Mouse (Mus musculus) left cerebral cortex, postnatal 25 days (tissue): ENCODE measurements at regions not wholly inside any gene's neighbourhood (a gene's known extent, or its start where the extent isn't known, plus 50 kb on each side); places are given as distances from the start of the nearest gene placed in this dataset.

Experiments used
- DNase-seq, 2 experiments: peaks; one replicate each; pipeline ENCODE4 v3.0.0; 2022; ENCODE audit warnings: low spot score in 2 of 2, mixed read lengths in 1 of 2
- intact Hi-C: fragments of 180-260 bp; cut with DNase I; formaldehyde crosslinking; loops from one replicate; pipeline ENCODE4 v1.15.1; 2025

DNA sequence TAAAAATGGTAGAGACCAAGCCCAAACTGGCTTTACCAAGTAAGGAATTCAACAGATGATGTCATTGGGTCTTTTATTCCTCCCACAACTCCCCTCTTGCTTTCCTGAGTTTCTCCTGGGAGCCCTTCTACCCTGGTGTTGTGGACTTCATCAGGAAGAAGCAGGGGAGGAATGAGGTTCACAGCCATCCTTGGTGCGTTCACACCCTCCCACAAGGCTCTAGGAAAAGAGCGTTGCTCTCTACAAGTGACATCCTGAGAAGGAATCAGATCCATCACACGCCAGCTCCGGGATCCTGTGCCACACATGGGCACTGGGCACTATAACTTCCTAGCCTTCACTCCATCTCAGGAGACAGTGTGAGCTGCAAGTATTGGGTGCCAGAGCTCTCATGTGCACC lies 387.5 kb downstream of the Matn1 start:
- DNase-seq = peak in 1 of 2 experiments; percentile 66
- intact Hi-C loops = no loop called here

DNA sequence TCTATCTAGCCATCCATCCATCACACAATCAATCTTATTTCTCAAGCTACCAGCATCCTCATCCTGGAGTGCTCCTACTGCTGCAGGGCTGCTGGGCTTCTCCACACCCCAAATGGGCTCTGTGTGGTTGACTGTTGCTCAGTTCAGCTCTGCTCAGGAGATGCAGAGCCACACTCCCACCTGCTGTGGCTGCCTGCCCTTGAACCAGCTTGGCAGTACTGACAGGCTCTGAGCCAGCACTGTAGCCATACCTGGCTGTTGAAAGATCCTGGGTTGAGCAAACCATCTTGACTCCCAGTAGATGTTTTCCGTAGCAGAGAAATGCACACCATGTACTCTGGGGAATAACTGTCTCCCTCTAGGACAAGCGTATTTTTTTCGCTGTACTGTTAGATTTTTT lies 392.6 kb downstream of the Matn1 start:
- intact Hi-C loops = no loop called here
- DNase-seq = no peak

DNA sequence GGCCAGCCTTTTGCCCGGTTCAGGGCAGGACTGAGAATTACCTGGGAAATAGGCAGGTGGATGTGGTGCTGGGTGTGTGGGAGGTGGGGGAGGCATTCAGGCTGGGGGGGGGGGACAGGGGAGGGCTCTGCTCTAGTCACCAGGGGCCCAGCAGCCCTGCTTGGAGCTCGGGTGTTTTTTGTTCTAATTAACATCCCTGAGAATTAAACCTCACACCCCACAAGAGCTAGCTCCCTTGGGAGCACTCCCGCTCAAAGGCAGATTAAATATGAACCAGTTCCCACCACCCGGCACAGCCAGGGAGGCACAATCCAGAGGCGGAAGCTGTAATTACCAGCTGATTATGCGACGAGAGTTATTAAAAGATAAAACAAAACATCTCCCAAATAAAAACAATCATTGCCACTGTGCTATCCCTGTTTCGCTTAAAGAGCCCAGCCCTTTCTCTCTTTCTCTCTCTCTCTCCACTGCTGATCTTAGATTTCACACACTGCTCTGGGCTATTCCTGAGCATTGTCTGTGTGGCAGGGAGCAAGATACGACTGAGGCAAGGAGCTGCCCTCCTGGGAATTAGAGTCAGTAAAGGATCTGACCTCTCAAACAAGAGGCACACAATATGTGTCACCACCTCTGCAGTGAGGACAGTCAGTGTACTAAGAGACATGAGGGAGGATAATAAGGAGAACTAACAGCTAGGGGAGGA lies 397.0 kb downstream of the Matn1 start:
- intact Hi-C loops = no loop called here
- DNase-seq = no peak

DNA sequence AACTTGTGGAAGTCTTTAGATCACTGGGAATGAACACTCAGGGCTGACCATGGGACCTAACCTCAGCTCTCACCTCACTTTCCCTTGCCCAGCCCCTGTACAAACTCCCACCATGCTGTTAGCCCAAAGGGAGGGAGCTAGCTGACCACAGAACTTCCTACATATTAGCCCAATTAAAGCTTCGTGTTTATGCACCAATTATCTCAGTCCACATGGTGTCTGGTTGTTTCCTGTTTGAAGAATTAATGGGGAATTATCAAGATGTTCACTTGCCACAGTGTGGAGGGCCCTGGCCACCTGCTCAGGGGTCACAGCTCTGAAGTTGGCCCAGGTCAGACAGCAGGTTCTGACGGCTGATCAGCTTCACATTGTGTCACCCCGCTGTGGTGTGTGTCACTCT lies 402.5 kb downstream of the Matn1 start:
- intact Hi-C loops = no loop called here
- no peak for DNase-seq

DNA sequence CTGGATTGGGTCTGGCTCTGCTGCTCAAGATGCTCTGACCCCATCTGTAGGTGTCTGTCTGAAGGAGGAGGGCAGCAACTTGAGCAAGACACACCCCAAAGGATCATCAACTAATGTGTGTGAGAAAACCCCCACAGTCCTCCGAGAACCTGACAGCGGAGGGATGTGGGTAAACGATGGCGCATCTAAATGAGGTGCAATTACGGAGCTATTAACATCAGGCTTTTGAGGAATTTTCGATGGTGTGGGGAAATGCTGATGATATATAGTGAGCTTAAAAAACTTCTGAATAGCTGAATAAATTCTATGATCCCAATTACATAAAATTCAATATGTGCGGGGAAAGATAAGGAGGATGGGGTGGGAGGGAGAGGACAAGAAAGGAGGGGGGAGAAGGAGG lies 406.1 kb downstream of the Matn1 start:
- intact Hi-C loops = no loop called here
- DNase-seq = no peak

DNA sequence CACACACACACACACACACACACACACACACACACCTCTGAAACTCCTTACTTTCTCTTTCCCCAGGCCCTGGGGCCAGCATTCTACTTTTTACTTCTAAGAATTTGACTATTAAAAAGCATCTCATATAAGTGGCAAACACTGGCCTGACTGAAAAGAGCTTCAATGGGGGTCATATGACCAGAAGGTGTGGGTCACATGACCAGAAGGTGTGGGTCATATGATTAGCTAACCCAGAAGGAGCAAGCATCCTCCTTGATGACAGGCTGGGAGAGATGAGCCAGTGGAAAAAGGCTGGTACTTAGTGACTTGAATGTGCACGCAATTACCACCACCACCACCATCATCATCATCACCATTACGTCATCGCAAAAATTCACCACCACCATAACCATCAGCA lies 410.7 kb downstream of the Matn1 start:
- intact Hi-C loops = loop anchor here (5.0 kb wide), 1 partner anchor 88 kb away; no protein-coding TSS in a partner anchor
- DNase-seq = no peak

DNA sequence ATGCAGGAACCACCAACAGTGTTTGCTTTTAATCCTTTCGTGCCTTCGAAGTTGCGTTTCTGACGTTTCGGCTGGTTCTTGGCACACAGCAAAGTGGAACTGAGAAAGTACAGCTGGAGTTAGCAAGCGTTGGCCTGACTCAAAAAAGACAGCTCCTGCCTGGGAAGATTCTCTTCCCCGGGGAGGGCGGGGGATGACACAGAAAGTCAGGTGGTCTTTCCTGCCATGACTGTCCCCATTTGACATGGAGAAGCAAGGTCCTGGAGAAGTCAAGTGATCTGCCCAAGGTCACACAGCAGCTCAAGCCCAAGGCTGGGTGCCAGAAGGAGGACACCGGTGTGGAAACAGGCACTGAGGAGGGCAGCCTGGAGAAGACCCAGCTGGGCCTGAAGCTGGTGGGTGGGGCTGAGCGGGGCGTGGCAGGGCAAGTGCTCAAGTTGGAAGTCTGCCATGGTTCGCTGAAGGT lies 411.4 kb downstream of the Matn1 start:
- intact Hi-C loops = loop anchor here (5.0 kb wide), 1 partner anchor 88 kb away; no protein-coding TSS in a partner anchor
- DNase-seq = peak; percentile 46 to 88

DNA sequence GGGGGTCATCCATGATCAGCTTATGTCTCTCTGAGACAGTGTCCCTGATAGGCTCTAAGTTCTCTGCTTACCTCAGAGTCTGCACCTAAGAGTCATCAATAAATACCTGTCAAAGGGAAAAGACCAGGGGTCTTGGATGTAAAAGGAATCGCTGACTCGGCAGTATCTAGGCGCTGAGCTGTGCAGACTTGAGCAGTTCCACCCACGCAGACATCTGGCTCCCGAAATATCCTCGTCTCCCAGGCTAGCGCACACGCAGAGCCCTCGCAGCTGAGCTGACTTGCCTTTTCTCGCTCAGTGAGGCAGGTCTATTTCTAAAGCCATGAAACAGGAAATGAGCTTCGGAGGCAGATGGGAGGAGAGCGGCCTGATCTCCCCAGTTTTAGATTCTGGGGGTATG lies 412.1 kb downstream of the Matn1 start:
- DNase-seq = peak; percentile 69 to 92
- intact Hi-C loops = loop anchor here (5.0 kb wide), 1 partner anchor 89 kb away; no protein-coding TSS in a partner anchor

DNA sequence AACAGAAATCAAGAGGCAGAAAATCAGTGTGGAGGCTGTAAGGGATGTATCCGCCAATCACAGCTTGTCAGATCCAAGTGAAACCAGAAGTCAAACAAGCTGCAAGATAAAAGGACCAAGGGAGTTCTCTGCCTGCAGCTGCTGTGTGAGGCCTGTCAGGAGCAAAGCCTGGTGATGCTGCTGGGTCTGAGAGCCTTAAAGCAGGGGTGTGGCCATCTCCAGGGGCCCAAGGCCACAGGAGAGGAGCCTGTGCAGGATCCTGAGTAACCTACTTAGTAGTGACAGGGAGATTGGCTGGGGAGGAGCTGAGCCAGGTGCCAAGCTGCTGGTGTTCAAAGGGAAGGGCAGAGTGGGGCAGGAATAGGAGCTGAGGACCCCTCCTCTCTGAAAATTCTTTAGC lies 418.8 kb downstream of the Matn1 start:
- intact Hi-C loops = loop anchor here (10.0 kb wide), 1 partner anchor 408 kb away; no protein-coding TSS in a partner anchor
- no peak for DNase-seq

DNA sequence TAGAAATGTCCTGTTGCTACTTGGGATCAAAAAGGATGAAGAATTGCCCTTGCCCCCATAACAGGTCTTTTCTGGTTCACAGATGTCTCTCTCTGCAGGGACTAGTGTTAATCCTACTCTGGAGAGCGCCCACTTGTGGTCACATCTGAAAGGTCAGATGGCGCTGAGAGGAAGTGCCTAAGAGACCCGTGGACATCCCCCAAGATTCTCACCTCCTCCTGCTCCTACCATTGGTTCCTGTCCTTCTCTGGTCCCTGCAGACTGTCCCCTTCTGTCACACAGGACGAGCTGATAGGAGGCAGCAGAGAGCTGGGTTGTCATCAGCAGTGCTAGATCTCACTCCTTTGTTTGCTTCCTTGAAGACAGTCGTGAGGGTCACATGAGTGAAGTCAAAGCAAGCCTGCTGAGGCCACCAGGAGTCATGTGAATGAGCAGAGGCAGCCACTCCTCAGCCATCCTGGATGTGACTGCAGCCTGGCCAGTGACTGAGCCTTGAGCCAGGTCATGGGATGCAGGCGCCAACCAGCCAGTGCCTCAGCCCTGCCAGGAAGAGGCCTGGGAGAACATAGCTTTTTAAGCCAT lies 420.6 kb downstream of the Matn1 start:
- DNase-seq = peak in 1 of 2 experiments; percentile 17
- intact Hi-C loops = loop anchor here (2.0 to 10.0 kb wide), 2 partner anchors 112 to 410 kb away; no protein-coding TSS in a partner anchor

DNA sequence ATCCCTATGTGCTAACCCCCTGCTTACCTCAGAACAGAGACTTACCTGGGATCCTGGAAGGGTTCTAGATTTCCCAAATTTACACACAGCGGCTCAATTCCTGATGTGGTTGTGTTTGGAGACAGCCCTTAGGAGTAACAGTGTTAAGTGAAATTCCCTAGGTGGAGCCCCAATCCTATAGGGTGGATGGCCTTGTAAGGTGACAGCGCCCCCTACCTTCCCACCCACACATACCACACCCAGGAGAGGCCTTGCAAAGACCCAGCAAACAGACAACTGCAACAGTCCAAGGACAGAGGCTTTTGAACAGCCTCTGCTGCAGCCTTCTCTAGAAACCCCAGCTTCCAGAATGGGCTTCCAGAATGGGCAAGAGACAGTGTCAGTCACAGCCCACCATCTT lies 421.8 kb downstream of the Matn1 start:
- intact Hi-C loops = loop anchor here (10.0 kb wide), 1 partner anchor 411 kb away; no protein-coding TSS in a partner anchor

DNA sequence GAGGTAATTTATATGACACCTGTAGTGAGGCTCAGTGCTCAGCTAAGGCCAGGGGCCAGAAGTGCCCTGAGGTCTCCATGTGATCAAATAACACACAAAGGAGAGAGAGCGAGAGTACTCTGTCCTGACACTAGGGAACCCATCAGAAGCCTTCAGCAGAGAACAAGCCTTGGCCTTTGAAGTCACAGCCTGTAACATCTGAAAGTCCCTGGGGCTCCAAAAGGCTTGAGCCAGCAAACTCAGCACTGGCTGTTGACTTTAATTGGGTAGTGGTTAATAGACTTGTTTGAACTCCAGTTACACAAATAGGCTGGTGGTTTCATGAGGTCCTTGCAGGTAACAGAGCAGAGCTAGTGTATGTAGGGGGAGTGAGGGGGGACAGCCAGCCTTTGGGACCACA lies 422.5 kb downstream of the Matn1 start:
- DNase-seq = no peak

More for the DNA sequence above, 421.8 kb downstream of the Matn1 start:
- DNase-seq = no peak

DNA sequence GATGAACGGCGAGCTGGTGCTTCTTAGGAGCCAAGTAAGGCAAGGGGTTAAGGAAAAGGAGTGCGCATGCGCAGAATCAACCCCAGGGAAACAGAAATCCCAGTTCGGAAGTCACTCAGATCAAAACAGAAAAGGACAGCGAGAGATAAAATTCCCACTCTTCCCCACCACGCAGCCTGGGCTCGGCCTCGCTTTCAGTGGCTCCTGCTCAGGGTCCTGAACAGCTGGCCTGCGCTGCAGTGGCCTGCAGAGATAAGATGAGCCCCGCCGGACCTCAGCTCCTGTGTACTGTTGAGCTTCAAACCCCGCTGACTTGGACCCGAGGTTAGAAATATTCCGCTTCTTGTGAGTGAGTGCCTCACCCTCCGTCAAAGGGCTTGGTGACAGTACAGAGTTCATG lies 428.3 kb downstream of the Matn1 start:
- intact Hi-C loops = loop anchor here (5.0 kb wide), 1 partner anchor 105 kb away; no protein-coding TSS in a partner anchor
- DNase-seq = no peak

More for the DNA sequence above, 422.5 kb downstream of the Matn1 start:
- intact Hi-C loops = loop anchor here (10.0 kb wide), 1 partner anchor 412 kb away; no protein-coding TSS in a partner anchor

DNA sequence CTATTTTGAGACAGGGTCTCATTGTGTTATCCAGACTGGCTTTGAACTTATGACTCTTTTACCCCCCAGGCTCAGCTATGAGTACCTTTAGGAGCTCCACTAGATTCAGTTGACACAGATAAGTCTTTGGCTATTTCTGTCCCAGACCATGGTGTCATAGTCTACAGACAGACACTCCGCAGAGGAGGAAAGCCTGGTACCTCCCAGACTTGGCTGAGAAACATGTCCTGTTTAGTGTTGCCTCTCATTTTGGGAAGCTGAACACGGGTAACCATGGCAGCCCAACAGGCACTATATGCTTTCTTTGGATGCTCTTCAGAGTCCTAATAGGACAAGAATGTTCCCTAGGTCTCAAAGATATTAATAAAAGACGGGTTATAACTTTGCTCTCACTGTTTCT lies 429.0 kb downstream of the Matn1 start:
- intact Hi-C loops = loop anchor here (5.0 kb wide), 1 partner anchor 106 kb away; no protein-coding TSS in a partner anchor
- DNase-seq = no peak

DNA sequence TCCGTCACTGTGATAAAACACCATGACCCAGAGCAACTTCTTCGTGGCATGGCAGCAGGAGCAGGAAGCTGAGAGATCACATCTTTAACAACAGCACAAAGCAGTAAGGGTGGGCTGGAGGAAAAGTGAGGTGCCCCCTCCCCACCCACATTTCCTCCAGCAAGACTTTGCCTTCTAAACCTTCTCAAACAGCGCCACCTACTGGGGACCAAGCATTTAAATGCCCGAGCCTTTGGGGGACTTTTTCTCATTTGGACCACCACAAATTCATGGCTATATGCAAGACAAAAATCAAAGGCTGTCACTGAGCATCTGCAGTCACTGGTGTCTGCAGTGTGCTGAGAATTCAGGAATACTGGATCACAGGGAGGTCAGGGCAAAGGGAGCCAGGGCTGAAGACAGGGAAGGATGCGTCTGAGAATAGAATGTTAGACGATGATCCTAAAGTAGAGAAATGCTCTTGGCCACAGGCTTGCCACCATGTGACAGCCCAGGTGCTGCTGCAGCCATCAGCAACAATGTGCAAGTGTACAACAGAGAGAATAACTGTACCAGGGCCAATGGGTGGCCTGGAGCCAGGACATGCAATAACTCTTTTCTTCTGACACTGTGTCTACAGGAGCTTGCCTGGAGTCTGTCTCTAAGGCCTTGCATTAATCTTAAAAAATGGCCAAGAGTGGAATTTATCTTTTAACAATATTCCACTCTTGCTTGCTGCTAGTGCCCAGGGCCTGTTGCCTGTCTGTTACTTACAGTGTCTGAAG lies 430.5 kb downstream of the Matn1 start:
- DNase-seq = no peak
- intact Hi-C loops = loop anchor here (5.0 kb wide), 1 partner anchor 107 kb away; no protein-coding TSS in a partner anchor

DNA sequence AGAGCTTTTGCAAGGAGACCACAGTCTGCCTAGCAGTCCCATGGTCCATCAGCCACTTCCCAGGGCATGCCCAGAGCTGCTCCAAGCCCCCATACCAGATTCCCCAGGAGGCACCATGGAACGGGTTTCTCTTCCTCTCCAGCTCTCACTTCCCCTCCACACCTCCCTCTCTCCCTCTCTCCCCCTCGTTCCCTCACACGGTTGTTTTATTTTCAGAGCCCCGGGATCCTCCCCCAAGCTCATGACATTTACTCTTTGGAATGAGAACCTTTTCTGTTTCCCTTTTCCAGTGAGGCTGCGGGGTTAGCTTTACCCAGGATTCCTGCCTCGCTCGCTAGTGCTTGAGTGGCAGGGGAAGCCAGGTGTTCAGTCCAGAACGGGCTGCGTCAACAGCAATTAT lies 436.9 kb downstream of the Matn1 start:
- intact Hi-C loops = loop anchor here (5.0 kb wide), 1 partner anchor 109 kb away; no protein-coding TSS in a partner anchor
- DNase-seq = peak in 1 of 2 experiments; percentile 50

DNA sequence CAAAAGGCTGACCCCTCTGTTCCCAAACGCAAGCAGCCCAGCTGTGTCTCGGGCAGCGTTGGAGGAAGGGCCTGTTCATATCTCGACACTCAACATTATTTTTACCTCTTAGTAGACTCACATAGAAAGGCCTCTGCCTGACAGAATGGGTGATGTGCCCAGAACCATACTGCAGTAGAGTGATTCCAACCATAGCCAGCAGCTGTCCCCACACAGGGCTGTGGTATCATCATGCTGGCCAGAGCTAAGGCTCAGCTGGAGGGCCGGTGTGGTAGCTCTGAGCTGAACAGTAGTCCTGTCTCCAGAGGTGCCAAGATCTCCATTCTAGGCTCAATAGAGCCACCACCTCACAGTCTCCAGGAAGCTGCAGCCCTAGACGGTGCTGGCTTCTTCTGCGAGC lies 437.3 kb downstream of the Matn1 start:
- intact Hi-C loops = loop anchor here (5.0 kb wide), 1 partner anchor 109 kb away; no protein-coding TSS in a partner anchor
- DNase-seq = peak in 1 of 2 experiments; percentile 16

DNA sequence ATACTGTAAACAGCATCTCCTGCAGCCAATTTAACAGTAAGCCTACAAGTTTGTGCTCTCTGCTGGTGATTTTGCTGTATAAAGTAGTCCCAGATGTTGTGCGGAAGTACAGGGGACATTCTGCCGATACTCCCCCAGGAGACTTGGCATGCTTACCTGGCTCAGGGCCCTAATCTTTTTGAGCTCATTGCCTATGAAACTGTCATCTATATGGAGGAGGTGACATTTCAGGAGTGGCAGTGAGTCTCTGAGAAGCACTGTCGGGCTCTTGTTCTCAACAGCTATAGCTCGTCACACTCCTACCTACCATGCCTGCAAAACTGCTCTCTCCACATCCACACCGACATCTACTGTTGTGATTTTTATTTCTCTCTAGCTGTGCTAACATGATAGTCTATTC lies 439.7 kb downstream of the Matn1 start:
- intact Hi-C loops = loop anchor here (5.0 kb wide), 1 partner anchor 112 kb away; no protein-coding TSS in a partner anchor
- DNase-seq = peak; percentile 51 to 88

DNA sequence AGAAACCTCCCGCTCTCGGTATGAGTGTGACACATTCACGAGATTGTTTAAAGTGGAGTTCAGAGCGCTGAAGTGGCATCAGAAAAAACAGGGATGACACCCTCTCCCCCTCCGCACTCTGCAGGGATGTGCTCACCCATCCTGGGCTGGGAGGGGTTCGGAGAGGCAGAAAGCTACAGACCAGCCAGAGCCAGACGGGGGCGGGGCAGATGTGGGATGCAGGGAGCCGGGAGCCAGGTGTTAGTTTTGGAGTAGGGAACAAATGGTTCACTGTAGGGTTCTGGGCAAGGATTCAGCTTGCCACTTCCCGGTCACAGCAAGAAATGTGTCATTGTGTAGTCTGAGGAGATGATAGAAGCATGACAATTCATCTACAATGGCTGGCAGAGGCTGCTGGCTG lies 442.8 kb downstream of the Matn1 start:
- peak in 1 of 2 experiments; percentile 71 for DNase-seq
- intact Hi-C loops = no loop called here
